Mouse (Mus musculus) right cerebral cortex, adult 2 months (tissue): ENCODE measurements at regions not wholly inside any gene's neighbourhood (a gene's known extent, or its start where the extent isn't known, plus 50 kb on each side); places are given as distances from the start of the nearest gene placed in this dataset.
A peak's percentile ranks its signal among the peaks of the same experiment; 100 is the strongest.

Source experiments
- DNase-seq, 2 experiments: peaks; one replicate each; pipeline ENCODE4 v3.0.0; 2021 to 2022; ENCODE audit warnings: low spot score in 2 of 2

GRCm38 (mm10) chr17:88910144-88910543 is 118.4 kb upstream of the Lhcgr start:
- DNase-seq, result no peak

GRCm38 (mm10) chr17:88901742-88902141 is 110.0 kb upstream of the Lhcgr start:
- DNase-seq, result no peak

- no peak for DNase-seq
These were observed 109.1 kb upstream of the Lhcgr start for GRCm38 (mm10) chr17:88900904-88901303.

- DNase-seq, result no peak
These were observed 107.2 kb upstream of the Lhcgr start for GRCm38 (mm10) chr17:88898705-88899668.

- no peak for DNase-seq
These were observed 101.7 kb upstream of the Lhcgr start for GRCm38 (mm10) chr17:88893451-88893850.

GRCm38 (mm10) chr17:88885526-88885925 is 93.7 kb upstream of the Lhcgr start:
- DNase-seq, result no peak

GRCm38 (mm10) chr17:88879736-88880135 is 87.9 kb upstream of the Lhcgr start:
- no peak for DNase-seq

- DNase-seq, result no peak
These were observed 78.7 kb upstream of the Lhcgr start for GRCm38 (mm10) chr17:88870342-88870985.

GRCm38 (mm10) chr17:88864631-88865030 is 72.8 kb upstream of the Lhcgr start:
- no peak for DNase-seq

- DNase-seq, result no peak
These were observed 72.4 kb upstream of the Lhcgr start for GRCm38 (mm10) chr17:88864214-88864613.

GRCm38 (mm10) chr17:88861128-88861527 is 69.3 kb upstream of the Lhcgr start:
- no peak for DNase-seq

GRCm38 (mm10) chr17:88860576-88860975 is 68.8 kb upstream of the Lhcgr start:
- no peak for DNase-seq

GRCm38 (mm10) chr17:88858666-88859065 is 66.9 kb upstream of the Lhcgr start:
- DNase-seq, result peak; percentile 25 to 27

GRCm38 (mm10) chr17:88847255-88847654 is 55.5 kb upstream of the Lhcgr start:
- DNase-seq, result peak in 1 of 2 experiments; percentile 5

- no peak for DNase-seq
These were observed 53.5 kb upstream of the Lhcgr start for GRCm38 (mm10) chr17:88845278-88845677.
